In genomic region chr2:134816383-134816782, GRCm38 (mm10) we compare ENCODE assay signal across 8 mouse cellular contexts. TPM values are rescaled to one million over a fixed set of nuclear protein-coding genes. Genes with fewer than 3 reads are reported as not detected.
A peak's percentile ranks its signal among the peaks of the same experiment; 100 is the strongest.
DNase-seq lines count a peak whose midpoint lies in the region; ATAC-seq lines count a peak whose summit lies in the region.

No protein-coding gene starts in this region.

- ATAC-seq in cerebellum, adult (ENCODE audit: insufficient number of reproducible peaks, low FRiP score, low TSS enrichment) = no peak
- no peak for ATAC-seq in CD4-positive, CD25-positive, alpha-beta regulatory T cell, adult 4 months

- DNase-seq in cerebellum, adult 18-20 months = peak; percentile 19 to 24
- DNase-seq in kidney, postnatal 14 days = peak; percentile 78
- no peak for DNase-seq in kidney, adult 11 months
- peak; percentile 16 for DNase-seq in NIH3T3 (ENCODE audit: low read depth)
- peak; percentile 56 to 60 for DNase-seq in kidney, postnatal 36 days
- no peak for DNase-seq in spleen, postnatal 10 days (ENCODE audit: low spot score in 2 of 2)

RNA-seq across cellular contexts. Expression of gene Plcb1, which starts 30.5 kb away (rescaled TPM):
- not detected for polyA plus RNA-seq in CD4-positive, CD25-positive, alpha-beta regulatory T cell, adult 4 months (2017; shearing (Covaris generic))

Comparison
In these comparisons a context has a peak if more than half of its experiments do, and no peak if none do; other contexts are left out.
1. DNase-seq: peak in cerebellum, adult 18-20 months (2 of 2), kidney, postnatal 14 days (single experiment), NIH3T3 (single experiment) and kidney, postnatal 36 days (2 of 2); none in kidney, adult 11 months (single experiment) and spleen, postnatal 10 days (0 of 2).